Mouse (Mus musculus): Measurements from ENCODE around the gene Swsap1.

Gene Swsap1

DNA sequence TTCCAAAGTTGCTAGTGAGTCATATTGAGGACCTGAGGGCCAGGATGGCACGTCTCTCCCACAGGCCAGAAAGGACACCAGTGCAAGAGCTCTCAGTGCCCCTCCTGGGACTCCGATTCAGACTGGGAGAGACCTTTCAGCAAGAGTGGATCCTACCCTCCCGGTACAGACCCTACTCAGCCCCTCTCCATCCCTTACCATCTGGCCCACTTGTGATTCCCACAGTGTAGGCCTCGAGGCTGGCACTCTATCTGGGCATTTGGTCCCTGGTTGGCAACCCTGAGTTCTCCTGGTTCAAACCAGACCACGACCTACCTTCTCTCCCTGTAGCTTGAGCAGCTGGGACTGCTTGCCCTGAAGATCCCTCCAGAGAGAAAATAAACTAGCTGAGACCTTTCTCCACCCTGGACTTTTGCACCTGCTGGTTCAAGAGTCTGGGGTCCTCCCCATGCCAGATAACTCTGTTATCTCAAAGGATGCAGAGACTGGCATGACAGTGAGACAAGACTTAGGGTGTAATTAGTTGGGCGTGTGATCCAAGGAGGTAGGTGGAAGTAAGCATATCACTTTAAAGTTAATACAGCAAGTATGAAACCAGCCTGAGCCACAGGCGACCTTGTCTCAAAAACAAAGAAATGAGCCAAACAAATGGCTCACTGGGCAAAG is 20.0 kb upstream of the Swsap1 start:
- WGBS: 86% methylated on average over 7 of the region's 7 CpGs

- WGBS: 2% methylated on average over 43 of the region's 43 CpGs
These were observed 18.6 kb upstream of the Swsap1 start, which contains the start of gene Plppr2 for GRCm38 (mm10) chr9:21936692-21937570. TSS of gene Plppr2 (plus strand) at chr9:21937033.

DNA sequence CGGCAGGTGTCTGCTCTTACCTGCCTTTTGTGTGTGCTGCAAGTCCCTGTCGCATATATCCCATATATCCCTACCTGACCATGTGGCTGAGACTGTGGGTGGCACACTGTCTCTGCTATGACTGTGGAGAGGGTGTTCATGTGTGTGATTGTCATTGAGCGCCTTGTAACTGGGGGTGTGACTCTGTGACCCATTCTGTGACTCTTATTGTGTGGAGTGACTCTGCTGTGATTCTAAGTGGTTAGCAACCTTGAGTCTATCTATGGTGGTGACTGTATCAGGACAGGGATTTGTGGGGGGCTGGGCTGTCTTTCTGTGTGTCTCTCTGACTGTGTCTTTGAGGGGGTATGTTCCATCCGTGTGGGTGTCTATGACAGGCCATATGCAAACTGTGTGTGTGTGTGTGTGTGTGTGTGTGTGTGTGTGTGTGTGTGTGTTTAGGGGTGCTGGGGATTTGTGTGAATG is 17.8 kb upstream of the Swsap1 start:
- 46% methylated on average over 4 of the region's 4 CpGs for WGBS

GRCm38 (mm10) chr9:21938234-21938855 is 17.2 kb upstream of the Swsap1 start:
- 61% methylated on average over 4 of the region's 4 CpGs for WGBS

- WGBS: 78% methylated on average over 12 of the region's 12 CpGs
These were observed 12.5 kb upstream of the Swsap1 start for GRCm38 (mm10) chr9:21943046-21943445.

DNA sequence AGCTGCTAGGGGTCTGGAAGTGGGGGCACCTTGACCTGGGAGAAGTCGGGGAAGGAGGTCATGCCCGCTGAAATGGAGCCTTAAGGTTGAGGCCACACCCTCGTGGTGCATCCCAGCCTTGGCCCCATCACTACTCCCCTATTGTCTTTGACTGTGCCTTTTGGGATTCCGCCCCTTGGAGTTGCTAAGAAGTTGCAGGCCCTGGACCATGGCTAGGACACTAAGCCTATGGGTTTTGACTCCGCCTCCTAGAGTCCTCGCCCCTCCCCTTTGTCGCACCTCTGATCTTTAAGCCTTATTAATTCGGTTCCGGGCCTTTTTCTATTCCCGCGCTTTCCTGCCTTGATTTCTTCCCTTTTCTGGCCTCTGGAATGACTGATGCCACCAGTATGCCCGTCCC is 11.9 kb upstream of the Swsap1 start:
- 62% methylated on average over 12 of the region's 12 CpGs for WGBS

GRCm38 (mm10) chr9:21944267-21944666 is 11.3 kb upstream of the Swsap1 start:
- WGBS: 28% methylated on average over 23 of the region's 23 CpGs

- 26% methylated on average over 28 of the region's 28 CpGs for WGBS
These were observed 7.9 kb upstream of the Swsap1 start for GRCm38 (mm10) chr9:21947540-21948130.

DNA sequence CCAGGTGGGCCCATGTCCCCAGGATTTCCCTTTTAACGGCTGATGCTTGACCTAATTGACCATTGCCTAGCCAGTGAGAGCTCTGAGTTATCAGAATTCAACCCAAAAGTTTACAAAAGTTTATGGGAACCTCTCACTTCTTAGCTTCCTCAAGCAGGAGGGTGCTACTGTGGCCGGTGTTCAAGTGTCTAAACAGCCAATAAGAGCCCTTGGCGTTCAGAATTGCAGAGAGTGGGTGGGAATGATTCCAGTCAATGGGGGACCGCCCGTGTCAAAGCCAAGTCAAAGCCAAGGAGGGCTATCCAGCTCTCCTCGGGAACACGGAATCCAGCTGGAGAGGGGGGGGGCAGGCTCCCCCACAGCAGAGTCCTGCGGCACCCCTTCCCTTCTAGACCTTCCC is 7.4 kb upstream of the Swsap1 start:
- 32% methylated on average over 8 of the region's 8 CpGs for WGBS

DNA sequence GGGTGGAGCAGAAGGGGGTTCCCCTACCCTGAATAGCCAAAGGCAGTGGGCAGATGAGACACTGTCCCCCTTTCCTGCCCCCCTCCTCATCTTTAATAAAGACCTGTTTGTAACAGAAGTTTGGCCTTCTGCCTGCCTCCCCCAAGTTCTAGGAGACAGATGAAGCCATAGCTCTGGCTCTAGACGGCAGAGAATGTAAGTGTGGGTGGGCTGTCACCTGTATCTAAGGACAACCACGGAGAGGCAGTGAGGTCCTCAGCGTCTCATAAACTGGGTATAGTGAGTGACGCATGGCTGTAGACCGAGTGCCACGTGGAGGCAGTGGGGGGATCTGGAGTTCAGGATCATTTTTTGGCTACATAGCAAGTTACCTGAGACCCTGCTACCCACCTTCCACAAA is 6.8 kb upstream of the Swsap1 start:
- WGBS: 31% methylated on average over 6 of the region's 6 CpGs

DNA sequence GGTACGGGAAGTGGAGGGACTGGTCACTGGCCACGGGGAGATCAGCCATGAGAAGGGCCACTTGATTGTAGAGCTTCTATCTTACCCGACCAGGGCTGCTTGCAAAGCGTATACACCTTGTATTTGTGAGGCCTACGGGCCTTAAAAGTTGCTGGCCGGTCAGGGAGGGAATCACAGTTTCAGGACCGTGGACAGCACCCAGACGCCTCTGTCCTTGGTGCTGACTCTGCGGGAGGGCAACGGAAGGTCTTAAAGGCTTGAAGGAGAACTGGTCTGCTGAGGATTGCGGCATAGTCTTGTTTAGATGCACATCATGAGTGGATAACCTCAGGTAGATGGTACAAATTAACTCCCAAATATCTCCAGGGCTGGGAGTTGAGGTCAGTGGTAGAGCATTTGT is 5.2 kb upstream of the Swsap1 start:
- 37% methylated on average over 11 of the region's 11 CpGs for WGBS

GRCm38 (mm10) chr9:21951977-21952376 is 3.6 kb upstream of the Swsap1 start:
- 79% methylated on average over 3 of the region's 3 CpGs for WGBS

DNA sequence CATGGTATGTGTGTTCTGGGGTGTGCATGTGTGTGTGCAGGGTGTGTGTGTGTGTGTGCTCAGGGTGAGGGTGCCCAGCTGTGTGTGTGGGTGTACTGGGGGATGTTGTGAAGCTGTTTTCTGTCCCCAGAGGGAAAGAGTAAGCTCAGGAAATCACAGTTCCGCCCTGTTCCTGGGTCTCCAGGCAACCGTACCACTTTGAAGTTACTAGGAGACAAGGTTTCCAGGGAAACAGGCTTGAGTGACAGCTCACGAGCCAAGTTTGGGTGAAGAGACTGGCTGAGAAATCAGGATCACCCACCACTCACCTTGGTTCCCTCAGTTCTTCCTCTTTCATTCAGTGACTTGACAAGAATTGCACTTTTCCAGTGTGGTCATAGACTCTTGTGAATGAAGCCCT is 2.0 kb upstream of the Swsap1 start:
- WGBS: 2% methylated on average over 3 of the region's 3 CpGs

GRCm38 (mm10) chr9:21954635-21955034 is 920 bp upstream of the Swsap1 start:
- 61% methylated on average over 3 of the region's 3 CpGs for WGBS

GRCm38 (mm10) chr9:21955225-21955569 is 358 bp upstream of the Swsap1 start:
- 1% methylated on average over 18 of the region's 18 CpGs for WGBS

GRCm38 (mm10) chr9:21958372-21958771 is 2.8 kb downstream of the Swsap1 start:
- 91% methylated on average over 5 of the region's 5 CpGs for WGBS

DNA sequence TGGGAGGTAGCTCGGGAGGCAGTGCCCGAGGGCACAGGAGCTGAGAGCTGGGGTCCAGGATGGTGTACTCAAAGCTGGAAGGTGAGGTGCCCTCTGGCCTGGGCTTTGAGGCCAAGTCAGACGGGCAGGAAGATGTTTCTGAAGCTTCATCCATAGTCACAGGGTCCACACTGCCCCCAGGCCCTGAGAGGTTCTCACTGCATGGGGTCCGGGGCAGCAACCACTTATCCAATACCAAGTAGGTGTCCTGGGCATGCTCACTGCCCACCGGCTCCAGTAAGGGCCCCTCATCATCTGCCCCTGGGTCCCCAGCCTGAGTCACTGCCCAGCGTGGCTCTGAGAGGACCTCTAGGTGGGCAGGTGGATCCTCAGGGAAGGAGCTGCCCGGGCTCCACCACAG is 3.7 kb downstream of the Swsap1 start:
- 91% methylated on average over 7 of the region's 7 CpGs for WGBS

DNA sequence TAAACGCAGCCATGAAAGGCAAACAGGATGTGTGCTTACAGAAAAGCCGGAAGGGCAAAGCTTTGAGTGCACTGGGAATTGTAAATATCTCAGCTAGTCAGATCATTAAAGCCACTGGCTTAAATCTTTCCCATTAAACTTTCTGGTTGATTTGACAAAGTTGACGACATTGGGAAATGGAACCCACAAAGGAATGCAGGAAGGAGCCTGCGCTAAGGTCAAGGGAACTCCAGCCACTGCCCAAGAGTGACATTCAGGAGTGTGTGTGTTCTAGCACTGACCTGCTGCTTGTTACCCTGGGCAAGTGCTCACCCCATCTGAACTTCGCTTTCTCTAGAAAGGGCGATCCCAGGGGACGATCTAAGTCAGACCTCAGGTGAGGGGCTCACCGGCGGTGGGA is 4.6 kb downstream of the Swsap1 start:
- 68% methylated on average over 9 of the region's 9 CpGs for WGBS

- WGBS: 43% methylated on average over 26 of the region's 26 CpGs
These were observed 5.1 kb downstream of the Swsap1 start for GRCm38 (mm10) chr9:21960558-21961208.

DNA sequence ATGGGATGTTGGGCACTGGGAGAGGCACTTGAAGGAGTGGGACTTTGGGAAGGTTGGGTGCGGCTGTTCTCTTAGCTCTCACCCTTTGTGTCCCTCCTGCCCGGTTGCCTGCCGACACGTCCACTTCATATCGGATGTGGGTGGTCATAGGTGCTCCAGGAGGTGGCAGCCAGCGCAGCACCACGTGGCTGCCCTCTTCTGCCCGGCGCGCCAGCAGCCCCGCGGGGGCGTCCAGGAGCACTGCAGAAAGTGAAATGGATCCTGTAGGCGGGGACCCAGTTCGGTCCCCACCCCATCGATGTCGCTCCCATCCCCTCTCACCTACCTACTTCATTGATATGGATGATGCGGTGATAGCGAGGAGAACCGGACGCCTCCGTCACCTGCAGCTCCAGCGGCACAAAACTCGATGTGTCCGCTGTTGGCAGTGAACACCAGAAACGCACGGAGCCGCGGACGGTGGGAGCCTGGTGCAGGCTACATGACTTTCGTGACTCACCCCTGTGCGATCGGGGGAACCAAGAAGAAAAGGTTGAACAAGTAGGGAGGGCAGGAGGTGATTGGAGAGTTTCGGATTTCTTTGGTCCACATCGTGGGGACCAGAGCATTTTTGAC is 5.9 kb downstream of the Swsap1 start:
- WGBS: 5% methylated on average over 35 of the region's 35 CpGs

GRCm38 (mm10) chr9:21962010-21962409 is 6.5 kb downstream of the Swsap1 start:
- WGBS: under 1% methylated on average over 15 of the region's 15 CpGs
